Mouse (Mus musculus): Measurements from ENCODE around the gene C1s2. TPM values are rescaled to one million over a fixed set of nuclear protein-coding genes. Genes with fewer than 3 reads are reported as not detected.
"Not testable (repeated sequence)": the region's sequence is repeated elsewhere in the genome, so short reads cannot be mapped to it uniquely, and the experiment has no call there.

C1s2 gene
- total RNA-seq (2014; fragmentation: Nextera tagmentation): not detected in 2 replicates
- total RNA-seq (2017): not detected in 2 replicates

DNA sequence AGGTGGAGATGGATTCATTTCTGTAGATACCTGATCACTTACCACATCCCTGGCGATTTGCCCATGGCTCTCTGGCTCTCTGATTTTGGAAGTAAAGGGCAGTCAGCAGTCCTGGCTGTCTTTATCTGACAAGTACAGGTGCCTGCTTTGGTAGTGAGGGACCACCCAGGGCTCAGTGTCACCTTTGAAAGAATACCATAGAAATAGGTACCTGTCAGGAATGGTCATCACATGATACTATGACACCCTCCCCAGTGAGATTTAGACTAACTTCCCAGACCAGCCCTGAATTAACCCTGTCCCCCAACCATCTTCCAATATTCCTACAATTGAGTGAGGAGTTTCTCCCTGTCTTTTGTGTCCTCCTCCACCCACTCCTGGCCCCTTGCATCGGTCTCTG lies at the start of gene C1s2:
Gene C1s2 (minus strand): TSS at position 101 of the 400 bp plus-strand sequence.
- ATAC-seq (replicated peaks; ENCODE audit: low FRiP score, low TSS enrichment, poor library complexity, severe bottlenecking): not testable (repeated sequence)

GRCm38 (mm10) chr6:124683591-124684417 lies 47.9 kb upstream of the C1s2 start:
- ATAC-seq (replicated peaks; ENCODE audit: low FRiP score, low TSS enrichment, poor library complexity, severe bottlenecking): peak; percentile 61

DNA sequence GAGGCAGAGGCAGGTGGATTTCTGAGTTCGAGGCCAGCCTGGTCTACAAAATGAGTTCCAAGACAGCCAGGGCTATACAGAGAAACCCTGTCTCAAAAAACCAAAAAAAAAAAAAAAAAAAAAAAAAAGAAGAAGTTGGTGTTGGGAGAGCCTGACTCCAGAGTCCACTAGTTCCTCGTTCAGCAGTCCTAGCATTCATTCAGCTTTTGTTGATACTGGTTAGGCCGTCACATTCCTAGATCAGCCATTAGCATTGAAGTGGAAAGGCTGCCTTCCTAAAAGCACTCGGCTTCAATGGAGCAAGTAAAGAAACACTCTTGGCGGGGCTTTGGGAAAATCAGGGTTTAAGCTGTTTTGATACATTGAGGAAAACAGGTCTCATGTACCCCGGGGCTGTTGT lies 46.4 kb upstream of the C1s2 start:
- not testable (repeated sequence) for ATAC-seq (replicated peaks; ENCODE audit: low FRiP score, low TSS enrichment, poor library complexity, severe bottlenecking)

DNA sequence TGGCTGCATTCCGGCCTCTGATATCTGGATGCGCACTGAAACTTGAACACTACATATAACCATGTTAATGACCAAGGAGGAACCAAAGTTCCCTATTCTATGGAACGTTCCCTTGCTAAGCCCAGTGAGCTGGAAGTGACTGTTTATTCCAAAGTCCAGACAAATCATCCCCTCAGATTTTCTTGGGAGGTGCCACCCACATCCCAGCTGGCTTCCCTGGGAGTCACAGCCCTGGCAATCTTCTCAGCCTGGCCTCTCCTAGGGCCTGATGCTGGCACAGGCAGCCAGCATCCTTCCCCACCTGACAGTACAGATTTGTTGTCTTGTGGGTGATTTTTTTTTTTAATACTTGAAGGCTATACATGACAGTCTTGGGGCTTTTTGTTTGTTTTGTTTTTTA lies 43.6 kb upstream of the C1s2 start:
- ATAC-seq (replicated peaks; ENCODE audit: low FRiP score, low TSS enrichment, poor library complexity, severe bottlenecking): no peak

DNA sequence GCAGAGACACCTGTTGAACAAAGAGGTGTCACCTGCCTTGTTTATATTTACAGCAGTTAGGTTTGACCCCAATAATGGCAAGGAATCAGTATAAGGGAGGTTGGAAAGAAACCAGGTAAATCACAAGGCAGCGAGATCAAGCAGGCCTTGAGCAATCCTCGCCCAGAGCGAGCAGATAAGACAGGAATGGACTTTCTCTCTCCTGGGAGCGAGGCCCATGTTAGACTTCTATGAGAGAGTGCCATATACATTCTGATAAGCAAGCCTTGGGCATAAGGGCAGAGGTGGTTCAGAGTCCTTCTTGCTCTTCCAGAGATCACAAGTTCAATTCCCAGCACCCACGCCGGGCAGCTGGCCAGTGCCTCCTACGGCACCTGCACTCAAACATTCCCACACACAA lies 42.9 kb upstream of the C1s2 start:
- no peak for ATAC-seq (replicated peaks; ENCODE audit: low FRiP score, low TSS enrichment, poor library complexity, severe bottlenecking)

GRCm38 (mm10) chr6:124676171-124676570 lies 40.3 kb upstream of the C1s2 start:
- ATAC-seq (replicated peaks; ENCODE audit: low FRiP score, low TSS enrichment, poor library complexity, severe bottlenecking): no peak

DNA sequence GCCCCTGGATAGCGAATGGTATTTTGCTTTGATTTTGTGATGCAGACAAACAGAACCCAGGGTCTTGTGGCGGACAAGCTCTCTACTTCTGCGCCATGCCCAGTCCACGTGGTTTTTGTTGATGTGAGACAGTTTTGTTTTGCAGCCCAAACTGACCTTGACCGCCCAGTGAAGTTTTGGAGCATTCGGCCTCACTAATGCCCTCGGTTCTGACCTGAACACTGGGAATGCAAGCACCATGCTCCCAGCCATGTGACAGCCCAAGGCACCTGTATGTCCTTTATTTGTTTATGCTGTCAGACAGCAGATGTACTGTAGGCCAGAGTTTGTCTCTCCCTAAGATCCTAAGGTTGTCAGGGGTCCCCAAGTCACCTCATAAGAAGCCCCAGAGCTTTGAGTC lies 38.7 kb upstream of the C1s2 start:
- ATAC-seq (replicated peaks; ENCODE audit: low FRiP score, low TSS enrichment, poor library complexity, severe bottlenecking): no peak

- no peak for ATAC-seq (replicated peaks; ENCODE audit: low FRiP score, low TSS enrichment, poor library complexity, severe bottlenecking)
These were observed 37.7 kb upstream of the C1s2 start for GRCm38 (mm10) chr6:124673619-124674018.

- 0 out of 2 replicates have a peak, but pooled peaks have one; percentile 27 for ATAC-seq (replicated peaks; ENCODE audit: low FRiP score, low TSS enrichment, poor library complexity, severe bottlenecking)
These were observed 36.2 kb upstream of the C1s2 start for GRCm38 (mm10) chr6:124672100-124672499.

DNA sequence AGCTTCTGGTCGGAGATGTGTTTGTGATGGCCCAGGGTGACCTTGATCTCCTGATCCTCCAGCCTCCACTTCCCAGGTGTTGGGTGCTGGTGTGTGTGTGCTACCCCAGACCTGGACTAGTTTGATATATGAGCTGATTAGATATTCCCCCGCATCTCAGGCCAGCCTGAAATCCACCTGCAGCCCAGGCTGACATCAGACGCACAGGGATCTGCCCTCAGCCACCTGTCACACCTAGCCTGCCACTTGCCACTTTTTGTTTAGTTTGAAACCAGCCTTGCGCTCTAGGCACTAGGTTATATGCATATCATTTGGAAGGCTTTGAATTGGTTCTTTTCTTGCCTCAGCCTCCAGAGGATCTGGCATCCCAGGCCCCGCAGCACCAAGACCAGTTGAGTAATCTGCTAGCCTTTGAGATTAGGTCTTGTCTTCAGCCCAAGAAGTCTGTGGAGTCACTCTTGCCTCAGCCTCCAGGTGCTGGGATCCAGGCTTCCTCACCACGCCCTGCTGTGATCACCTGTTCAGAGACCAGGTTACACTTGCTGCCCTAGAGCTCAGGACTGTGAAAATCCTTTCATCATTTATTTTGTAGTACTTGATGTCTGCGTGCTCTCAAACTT lies 34.5 kb upstream of the C1s2 start:
- no peak for ATAC-seq (replicated peaks; ENCODE audit: low FRiP score, low TSS enrichment, poor library complexity, severe bottlenecking)

- peak; percentile 47 for ATAC-seq (replicated peaks; ENCODE audit: low FRiP score, low TSS enrichment, poor library complexity, severe bottlenecking)
These were observed 33.5 kb upstream of the C1s2 start for GRCm38 (mm10) chr6:124669234-124669859.

DNA sequence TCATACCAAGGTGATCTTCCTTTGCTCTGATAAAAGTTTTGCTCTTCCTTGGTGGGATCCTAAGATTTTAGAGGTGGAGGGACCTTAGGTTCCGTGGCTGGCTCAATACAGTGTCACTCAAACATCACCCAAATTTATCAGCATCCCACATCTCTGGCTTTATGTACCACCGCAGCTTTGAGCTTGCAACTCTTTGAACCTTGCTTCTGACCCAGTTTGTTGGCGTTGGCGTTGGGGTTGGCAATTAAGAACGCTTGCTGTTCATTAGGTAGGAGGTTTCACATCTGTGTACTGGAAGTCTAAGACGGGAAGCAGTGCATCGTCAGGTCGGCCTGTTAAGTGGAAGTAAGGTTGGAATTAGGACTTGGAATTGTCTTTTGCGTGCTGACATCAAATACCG lies 29.1 kb upstream of the C1s2 start:
- ATAC-seq (replicated peaks; ENCODE audit: low FRiP score, low TSS enrichment, poor library complexity, severe bottlenecking): no peak

DNA sequence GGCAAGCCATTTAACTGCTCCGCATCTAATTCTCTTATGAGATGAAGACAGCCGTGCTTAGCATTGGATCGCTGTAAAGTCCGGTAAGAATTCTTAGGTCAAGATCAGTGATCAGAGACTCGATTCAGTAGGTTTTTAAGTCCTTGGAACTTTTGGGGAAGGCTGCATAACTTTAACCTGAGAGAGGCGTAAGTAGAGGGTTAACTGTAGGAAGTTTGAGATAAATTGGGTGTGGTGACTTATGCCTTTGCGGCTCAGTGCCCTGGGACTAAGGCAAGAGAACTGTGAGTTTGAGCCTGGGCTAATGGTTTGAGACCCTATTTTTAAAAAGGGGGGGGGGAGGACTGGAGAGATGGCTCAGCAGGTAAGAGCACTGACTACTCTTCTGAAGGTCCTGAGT lies 28.4 kb upstream of the C1s2 start:
- ATAC-seq (replicated peaks; ENCODE audit: low FRiP score, low TSS enrichment, poor library complexity, severe bottlenecking): no peak

DNA sequence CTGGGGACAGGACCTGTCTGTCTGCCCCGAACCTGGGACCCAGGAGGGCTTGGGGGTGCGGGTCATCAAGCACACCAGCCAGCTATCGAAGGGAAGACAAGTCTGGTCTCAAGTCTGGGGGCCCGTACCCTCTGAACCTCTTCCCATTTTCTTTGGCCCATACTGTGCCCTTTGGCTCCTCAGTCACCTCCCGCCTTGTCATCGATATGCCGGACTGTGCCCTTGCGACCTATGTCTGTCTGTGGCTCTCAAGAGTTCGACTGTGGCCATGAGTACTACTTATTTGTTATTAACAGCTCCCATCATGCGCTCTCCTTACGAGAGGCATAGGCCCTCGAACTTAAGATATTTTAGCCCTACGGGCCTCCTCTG lies 27.5 kb upstream of the C1s2 start:
- ATAC-seq (replicated peaks; ENCODE audit: low FRiP score, low TSS enrichment, poor library complexity, severe bottlenecking): no peak

DNA sequence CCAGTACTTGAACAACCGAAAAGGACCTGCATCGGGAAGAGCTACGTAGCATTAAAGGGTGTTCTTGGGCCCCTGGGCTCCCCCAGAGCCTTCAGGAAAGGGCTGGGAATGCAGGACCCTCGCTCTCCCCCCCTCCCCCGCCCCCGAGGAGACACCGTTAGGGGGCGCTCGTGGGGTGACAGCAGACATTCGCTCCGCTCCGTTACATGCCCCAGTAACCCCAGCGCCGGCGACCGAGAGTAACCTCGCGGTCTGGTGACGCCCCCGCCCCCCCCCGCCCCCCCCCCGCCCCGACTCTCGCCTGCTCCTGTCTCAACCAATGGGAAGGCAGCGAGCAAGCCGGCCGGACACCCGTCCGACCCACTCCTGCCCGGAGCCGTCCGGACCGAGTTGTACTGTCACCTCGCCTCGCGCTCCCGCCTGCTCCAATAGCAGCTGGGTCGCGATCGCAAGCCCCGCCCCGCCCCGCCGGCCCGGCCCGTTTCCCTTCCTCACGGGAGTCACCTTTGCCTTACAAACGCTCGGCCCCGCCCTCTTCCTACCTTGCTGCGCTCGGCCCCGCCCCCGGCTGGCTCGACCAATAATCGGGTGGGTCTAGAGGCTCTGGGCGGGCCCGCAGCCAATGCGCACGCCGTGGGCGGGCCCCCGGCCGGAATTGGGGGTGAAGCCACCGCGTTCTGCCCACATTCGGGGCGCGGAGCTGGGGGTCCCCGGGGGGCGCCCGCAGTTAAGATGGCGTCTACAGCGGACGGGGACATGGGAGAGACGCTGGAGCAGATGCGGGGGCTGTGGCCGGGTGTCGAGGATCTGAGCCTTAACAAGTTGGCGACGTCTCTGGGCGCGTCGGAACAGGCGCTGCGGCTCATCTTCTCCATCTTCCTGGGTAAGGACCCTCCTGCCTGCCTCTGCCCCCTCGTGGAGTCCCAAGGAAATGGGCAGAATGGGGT lies 26.9 kb upstream of the C1s2 start, which contains the start of gene Lpcat3:
Gene Lpcat3 (plus strand): TSS at position 551 of the 947 bp plus-strand sequence.
- ATAC-seq (replicated peaks; ENCODE audit: low FRiP score, low TSS enrichment, poor library complexity, severe bottlenecking): peak; percentile 94

DNA sequence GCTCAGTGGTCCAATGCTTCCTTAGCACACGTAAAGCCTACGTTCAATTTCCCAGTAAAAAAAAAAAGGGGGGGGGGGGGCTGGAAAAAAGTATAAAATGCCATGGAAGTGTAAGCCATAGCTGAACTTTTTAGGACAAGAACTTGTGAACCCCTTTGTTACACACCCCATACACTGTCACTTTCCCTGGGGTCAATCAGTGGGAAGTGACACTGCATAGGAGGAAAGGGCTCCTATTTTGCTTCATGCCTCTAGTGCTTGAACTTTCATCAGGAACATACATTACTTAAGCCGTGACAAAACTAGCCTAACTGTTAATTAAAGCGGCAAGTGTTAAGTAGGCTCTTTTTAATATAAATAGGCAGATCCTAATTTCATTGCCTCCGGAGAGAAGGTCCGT lies 26.1 kb upstream of the C1s2 start:
- ATAC-seq (replicated peaks; ENCODE audit: low FRiP score, low TSS enrichment, poor library complexity, severe bottlenecking): no peak

- ATAC-seq (replicated peaks; ENCODE audit: low FRiP score, low TSS enrichment, poor library complexity, severe bottlenecking): no peak
These were observed 25.4 kb upstream of the C1s2 start for GRCm38 (mm10) chr6:124661156-124661806.

DNA sequence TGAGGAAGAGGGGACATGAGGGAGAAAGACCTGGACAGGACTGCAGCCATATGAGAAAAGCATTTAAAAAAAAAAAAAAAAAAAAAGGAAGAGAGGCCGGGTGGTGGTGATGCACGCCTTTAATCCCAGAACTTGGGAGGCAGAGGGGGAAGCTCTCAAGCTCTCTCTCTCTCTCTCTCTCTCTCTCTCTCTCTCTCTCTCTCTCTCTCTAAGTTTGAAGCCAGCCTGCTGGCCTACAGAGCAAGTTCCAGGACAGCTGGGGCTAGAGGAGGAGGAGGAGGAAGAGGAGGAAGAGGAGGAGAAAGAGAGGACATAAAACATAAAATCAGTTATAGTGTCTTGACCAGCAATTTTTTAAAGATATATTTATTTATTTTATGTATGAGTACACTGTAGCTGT lies 22.2 kb upstream of the C1s2 start:
- no peak for ATAC-seq (replicated peaks; ENCODE audit: low FRiP score, low TSS enrichment, poor library complexity, severe bottlenecking)

GRCm38 (mm10) chr6:124655893-124656292 lies 20.0 kb upstream of the C1s2 start:
- no peak for ATAC-seq (replicated peaks; ENCODE audit: low FRiP score, low TSS enrichment, poor library complexity, severe bottlenecking)
